ENCODE assay signal across 8 mouse cellular contexts in genomic region chr4:128609925-128610402, GRCm38 (mm10). TPM values are rescaled to one million over a fixed set of nuclear protein-coding genes. Genes with fewer than 3 reads are reported as not detected.
DNase-seq lines count a peak whose midpoint lies in the region; ATAC-seq and TF ChIP-seq lines count a peak whose summit lies in the region.

Zscan20 (minus strand) TSS chr4:128610098.

- peak within 1 kb of the TSS; percentile 76 for H3K4me2 ChIP-seq in forebrain, postnatal 0 days (ENCODE audit: low read depth)
- H3K4me2 ChIP-seq in lung, embryonic 15.5 days = peak within 1 kb of the TSS; percentile 79

- no peak for TF ChIP-seq RAD21 in MEL (IDR thresholded peaks at IDR 0.05; ENCODE audit: low read depth, low read length)

- H3K27me3 ChIP-seq in MEL (ENCODE audit: control insufficient read depth in 1 of 2, insufficient read depth in 2 of 2, low read length in 2 of 2) = no peaks in the 10 kb centered on the region
- no peaks in the 10 kb centered on the region for H3K27me3 ChIP-seq in cerebellum, adult 2 months (ENCODE audit: control insufficient read depth, insufficient read depth, low read length)
- no peaks in the 10 kb centered on the region for H3K27me3 ChIP-seq in forebrain, postnatal 0 days (ENCODE audit: insufficient read depth, low read length)
- no peaks in the 10 kb centered on the region for H3K27me3 ChIP-seq in lung, embryonic 15.5 days

- 2% methylated on average over 24 of the region's 24 CpGs for WGBS in cerebellum, adult 2 months
- under 1% methylated on average over 24 of the region's 24 CpGs for WGBS in forebrain, postnatal 0 days
- 0% methylated on average over 24 of the region's 24 CpGs for WGBS in lung, embryonic 15.5 days

- no peak for TF ChIP-seq CTCF in MEL (IDR thresholded peaks at IDR 0.05 in 2 of 3, conservative IDR thresholded peaks at IDR 0.05 in 1 of 3; ENCODE audit: control insufficient read depth in 1 of 3, insufficient read depth in 1 of 3, low read depth in 2 of 3, low read length in 3 of 3, poor library complexity in 1 of 3, severe bottlenecking in 1 of 3)
- TF ChIP-seq CTCF in cerebellum, adult 2 months (IDR thresholded peaks at IDR 0.05; ENCODE audit: borderline replicate concordance, insufficient read depth, low read depth, low read length) = no peak
- peak; percentile 45; the same call in 1 of the 2 replicates for TF ChIP-seq CTCF in forebrain, postnatal 0 days (IDR thresholded peaks at IDR 0.05; ENCODE audit: low read depth)

- TF ChIP-seq EP300 in MEL (IDR thresholded peaks at IDR 0.05; ENCODE audit: low read depth in 1 of 2, low read length in 2 of 2) = no peak; a peak in 1 of 4 replicates

- H3K9ac ChIP-seq in MEL (ENCODE audit: control insufficient read depth, low read depth, low read length, poor library complexity, severe bottlenecking) = peak within 1 kb of the TSS; percentile 60
- H3K9ac ChIP-seq in forebrain, postnatal 0 days = peak within 1 kb of the TSS; percentile 64
- peak within 1 kb of the TSS; percentile 64 for H3K9ac ChIP-seq in lung, embryonic 15.5 days

- peak within 1 kb of the TSS; percentile 50 for H3K27ac ChIP-seq in MEL (ENCODE audit: control insufficient read depth, low read depth, low read length)
- peak within 1 kb of the TSS; percentile 2; the same call in 1 of the 2 replicates for H3K27ac ChIP-seq in cerebellum, adult 2 months (ENCODE audit: insufficient read depth, low read length)
- peak within 1 kb of the TSS; percentile 36; the same call in 1 of the 2 replicates for H3K27ac ChIP-seq in forebrain, postnatal 0 days (ENCODE audit: low read depth, low read length)
- H3K27ac ChIP-seq in lung, embryonic 15.5 days = peak within 1 kb of the TSS; percentile 43

- peaks cover 0 to 4% of the 10 kb centered on the region in 2 experiments; a peak in 1 of 4 replicates for H3K4me1 ChIP-seq in MEL (ENCODE audit: control insufficient read depth in 1 of 2, insufficient read depth in 2 of 2, low read length in 2 of 2)
- H3K4me1 ChIP-seq in cerebellum, adult 2 months (ENCODE audit: control insufficient read depth, insufficient read depth, low read length) = peaks cover 3% of the 10 kb centered on the region; the same call in 1 of the 2 replicates
- H3K4me1 ChIP-seq in forebrain, postnatal 0 days (ENCODE audit: insufficient read depth) = peaks cover 8% of the 10 kb centered on the region
- peaks cover 13% of the 10 kb centered on the region for H3K4me1 ChIP-seq in lung, embryonic 15.5 days

- peaks cover 0 to 4% of the 10 kb centered on the region in 2 experiments; a peak in 1 of 4 replicates for H3K36me3 ChIP-seq in MEL (ENCODE audit: control insufficient read depth in 1 of 2, insufficient read depth in 2 of 2, low read length in 2 of 2)
- H3K36me3 ChIP-seq in forebrain, postnatal 0 days (ENCODE audit: insufficient read depth) = no peaks in the 10 kb centered on the region
- H3K36me3 ChIP-seq in lung, embryonic 15.5 days = no peaks in the 10 kb centered on the region

- peak in 1 of 2 experiments; percentile 61; a peak in 1 of 4 replicates for TF ChIP-seq POLR2A in MEL (IDR thresholded peaks at IDR 0.05; ENCODE audit: control insufficient read depth in 1 of 2, insufficient read depth in 1 of 2, low read depth in 1 of 2, low read length in 2 of 2, poor library complexity in 1 of 2)
- TF ChIP-seq POLR2A in cerebellum, adult 2 months (IDR thresholded peaks at IDR 0.05; ENCODE audit: borderline replicate concordance, insufficient read depth, low read length) = peak; percentile 49; the same call in 1 of the 2 replicates

- DNase-seq in MEL (ENCODE audit: low read depth, low spot score) = peak; percentile 99
- peak; percentile 94 to 99 for DNase-seq in cerebellum, adult 2 months
- peak; percentile 98 for DNase-seq in forebrain, postnatal 0 days
- DNase-seq in heart, postnatal 4 days = peak; percentile 94
- peak; percentile 98 to 99 for DNase-seq in layer of hippocampus, adult 8-10 months (ENCODE audit: low spot score in 2 of 2)
- peak; percentile 97 for DNase-seq in ovary, adult 18-20 months (ENCODE audit: low spot score)
- DNase-seq in thymus, postnatal 0 days (ENCODE audit: low spot score) = peak; percentile 99

- H3K4me3 ChIP-seq in MEL (ENCODE audit: control insufficient read depth in 1 of 2, insufficient read depth in 1 of 2, low read depth in 2 of 2, low read length in 2 of 2) = peak within 1 kb of the TSS; percentile 77 to 79
- peak within 1 kb of the TSS; percentile 65 for H3K4me3 ChIP-seq in cerebellum, adult 2 months (replicated peaks; ENCODE audit: insufficient read depth, low read depth, low read length)
- H3K4me3 ChIP-seq in forebrain, postnatal 0 days (ENCODE audit: low read depth, low read length) = peak within 1 kb of the TSS; percentile 53
- H3K4me3 ChIP-seq in lung, embryonic 15.5 days = peak within 1 kb of the TSS; percentile 72

- H3K9me3 ChIP-seq in MEL (replicated peaks; ENCODE audit: insufficient read depth, low read length) = no peaks in the 10 kb centered on the region
- H3K9me3 ChIP-seq in forebrain, postnatal 0 days (ENCODE audit: low read length) = no peaks in the 10 kb centered on the region
- no peaks in the 10 kb centered on the region for H3K9me3 ChIP-seq in lung, embryonic 15.5 days

- H3K79me2 ChIP-seq in MEL (ENCODE audit: control insufficient read depth, insufficient read depth, low read length, poor library complexity) = no peaks in the 10 kb centered on the region; the same call in 1 of the 2 replicates

- ATAC-seq in forebrain, postnatal 0 days = peak; percentile 98
- peak; percentile 96 for ATAC-seq in lung, embryonic 15.5 days (ENCODE audit: borderline replicate concordance, extremely low read depth, low FRiP score, low TSS enrichment)

TF ChIP-seq in MEL, 35 proteins besides CTCF, POLR2A, EP300 and RAD21 (continues in another document):
- TF ChIP-seq POLR2AphosphoS5 (IDR thresholded peaks at IDR 0.05; ENCODE audit: borderline replicate concordance, low read depth, low read length) = no peak
- TF ChIP-seq ZKSCAN1 (IDR thresholded peaks at IDR 0.05; ENCODE audit: low read depth, low read length) = no peak
- peak; percentile 97 for TF ChIP-seq HCFC1 (IDR thresholded peaks at IDR 0.05; ENCODE audit: low read depth, low read length)
- TF ChIP-seq SIN3A (IDR thresholded peaks at IDR 0.05; ENCODE audit: low read length) = peak; percentile 78
- peak; percentile 77 for TF ChIP-seq MXI1 (IDR thresholded peaks at IDR 0.05; ENCODE audit: low read depth, low read length)
- TF ChIP-seq USF1 (IDR thresholded peaks at IDR 0.05; ENCODE audit: low read depth, low read length) = peak; percentile 47
- no peak for TF ChIP-seq MYB (IDR thresholded peaks at IDR 0.05; ENCODE audit: low read depth, low read length)
- no peak for TF ChIP-seq MEF2A (IDR thresholded peaks at IDR 0.05; ENCODE audit: extremely low read depth, insufficient replicate concordance, low read depth, low read length, poor library complexity, severe bottlenecking)
- peak; percentile 66 for TF ChIP-seq POLR2AphosphoS2 (IDR thresholded peaks at IDR 0.05; ENCODE audit: low read length)
- no peak for TF ChIP-seq TBP (IDR thresholded peaks at IDR 0.05; ENCODE audit: low read depth, low read length)
- TF ChIP-seq RCOR1 (IDR thresholded peaks at IDR 0.05; ENCODE audit: low read depth, low read length) = peak; percentile 37; the same call in 1 of the 2 replicates
- TF ChIP-seq ELF1 (IDR thresholded peaks at IDR 0.05; ENCODE audit: low read depth, low read length) = peak; percentile 89
- TF ChIP-seq ZNF384 (IDR thresholded peaks at IDR 0.05; ENCODE audit: low read depth, low read length) = 0 out of 2 replicates have a peak, but pooled peaks have one; percentile 12
- no peak for TF ChIP-seq CHD1 (IDR thresholded peaks at IDR 0.05; ENCODE audit: low read depth, low read length)
- peak; percentile 71 for TF ChIP-seq MAZ (IDR thresholded peaks at IDR 0.05; ENCODE audit: low read depth, low read length)
- TF ChIP-seq TAL1 (IDR thresholded peaks at IDR 0.05; ENCODE audit: low read length) = no peak
- no peak for TF ChIP-seq MYC (IDR thresholded peaks at IDR 0.05; ENCODE audit: low read depth, low read length)
- no peak for TF ChIP-seq UBTF (IDR thresholded peaks at IDR 0.05; ENCODE audit: borderline replicate concordance, insufficient read depth, low read depth, low read length)
- TF ChIP-seq NELFE (IDR thresholded peaks at IDR 0.05; ENCODE audit: low read depth, low read length) = peak; percentile 76
- TF ChIP-seq CHD2 (IDR thresholded peaks at IDR 0.05; ENCODE audit: low read length) = peak; percentile 55
- no peak for TF ChIP-seq USF2 (IDR thresholded peaks at IDR 0.05; ENCODE audit: borderline replicate concordance in 1 of 2, insufficient read depth in 1 of 2, low read depth in 1 of 2, low read length in 2 of 2)
- no peak for TF ChIP-seq MAFK (IDR thresholded peaks at IDR 0.05; ENCODE audit: borderline replicate concordance, low read depth, low read length)
- TF ChIP-seq SMC3 (IDR thresholded peaks at IDR 0.05; ENCODE audit: low read depth, low read length) = no peak
- 0 out of 2 replicates have a peak, but pooled peaks have one; percentile 64 for TF ChIP-seq ZMIZ1 (IDR thresholded peaks at IDR 0.05; ENCODE audit: low read depth, low read length)
- TF ChIP-seq KAT2A (conservative IDR thresholded peaks at IDR 0.05; ENCODE audit: low read depth, low read length) = peak; percentile 83
- TF ChIP-seq ETS1 (IDR thresholded peaks at IDR 0.05; ENCODE audit: low read depth, low read length) = peak; percentile 27; the same call in 1 of the 2 replicates
- peak; percentile 38; the same call in 1 of the 2 replicates for TF ChIP-seq NRF1 (IDR thresholded peaks at IDR 0.05; ENCODE audit: insufficient read depth, low read depth, low read length, poor library complexity, severe bottlenecking)
- 0 out of 2 replicates have a peak, but pooled peaks have one; percentile 39 for TF ChIP-seq JUND (IDR thresholded peaks at IDR 0.05; ENCODE audit: low read depth, low read length)
- no peak for TF ChIP-seq E2F4 (IDR thresholded peaks at IDR 0.05; ENCODE audit: borderline replicate concordance, low read depth, low read length)

RNA-seq across cellular contexts. Expression of gene Zscan20, which starts in this region (rescaled TPM):
- total RNA-seq in MEL (2012; rRNA removed) = 5.5 and 5.6 TPM in 2 replicates
- polyA plus RNA-seq in MEL (2012; ENCODE audit: insufficient read depth in 1 of 2, insufficient read length in 2 of 2, low read depth in 1 of 2, low replicate concordance in 2 of 2, missing spikeins in 1 of 2) = 1 to 10 TPM in 1 of 2 experiments, not detected in 1; 4.3 TPM
- polyA plus RNA-seq in cerebellum, adult 2 months (2012; rRNA removed) = 4.9 and 5.2 TPM in 2 replicates
- 6.5 and 7.6 TPM in 2 replicates for total RNA-seq in forebrain, postnatal 0 days (2014; rRNA removed)
- polyA plus RNA-seq in forebrain, postnatal 0 days (2015; fragmentation: Nextera tagmentation; extraction: Ambion mirVana) = 1.0 and 1.4 TPM in 2 replicates
- total RNA-seq in heart, postnatal 4 days (2021) = 1 to 10 TPM; 3.7 to 4.1 TPM
- 10 to 100 TPM in 2 of 4 experiments, 1 to 10 TPM in 2; 8.7 to 11.2 (median 9.8) TPM for total RNA-seq in layer of hippocampus, adult 8-10 months (2022)
- 4.3 and 4.6 TPM in 2 replicates for polyA plus RNA-seq in lung, embryonic 15.5 days (2015; fragmentation: Nextera tagmentation; extraction: Ambion mirVana)
- 3.1 and 3.6 TPM in 2 replicates for polyA plus RNA-seq in thymus, postnatal 0 days (2015; fragmentation: Nextera tagmentation; extraction: Ambion mirVana)

Comparison
In these comparisons a context has a peak if more than half of its experiments do, and no peak if none do; other contexts are left out.
1. Peak in every context shown above with its lines: DNase-seq, ATAC-seq, H3K4me3 ChIP-seq and H3K27ac ChIP-seq.